Mouse (Mus musculus): ENCODE data around the gene Ubtf. TPM values are rescaled to one million over a fixed set of nuclear protein-coding genes. Genes with fewer than 3 reads are reported as not detected.

The Ubtf gene
- polyA plus RNA-seq, 1 experiment from 2014 or later = 78.2 TPM

- Histone ChIP-seq H3K27me3 (no peaks in the 10 kb centered on the region), H3K27ac (replicated peaks) (no peak overlapping the region), H3K4me1 (replicated peaks) (no peaks in the 10 kb centered on the region; the same call in 1 of the 2 replicates), H3K9me3 (no peaks in the 10 kb centered on the region), H3K36me3 (no peaks in the 10 kb centered on the region), H3K4me3 (no peak overlapping the region), H3K9ac (peak overlapping the region; percentile 41; the same call in 1 of the 2 replicates), H3K4me2 (no peak overlapping the region)
- 53% methylated on average over 12 of the region's 12 CpGs for WGBS
- no peak for ATAC-seq (ENCODE audit: low read depth)
These were observed 23.2 kb upstream of the Ubtf start for GRCm38 (mm10) chr11:102342742-102343141.

GRCm38 (mm10) chr11:102341101-102341500 is 21.6 kb upstream of the Ubtf start:
- H3K27me3 ChIP-seq = no peaks in the 10 kb centered on the region
- no peak overlapping the region for H3K9ac ChIP-seq
- 90% methylated on average over 4 of the region's 4 CpGs for whole genome bisulfite sequencing
- no peaks in the 10 kb centered on the region; the same call in 1 of the 2 replicates for H3K4me1 ChIP-seq (replicated peaks)
- no peak for ATAC-seq (ENCODE audit: low read depth)
- no peak overlapping the region for H3K4me3 ChIP-seq
- H3K4me2 ChIP-seq = no peak overlapping the region
- H3K9me3 ChIP-seq = no peaks in the 10 kb centered on the region
- no peak overlapping the region for H3K27ac ChIP-seq (replicated peaks)
- no peaks in the 10 kb centered on the region for H3K36me3 ChIP-seq

DNA sequence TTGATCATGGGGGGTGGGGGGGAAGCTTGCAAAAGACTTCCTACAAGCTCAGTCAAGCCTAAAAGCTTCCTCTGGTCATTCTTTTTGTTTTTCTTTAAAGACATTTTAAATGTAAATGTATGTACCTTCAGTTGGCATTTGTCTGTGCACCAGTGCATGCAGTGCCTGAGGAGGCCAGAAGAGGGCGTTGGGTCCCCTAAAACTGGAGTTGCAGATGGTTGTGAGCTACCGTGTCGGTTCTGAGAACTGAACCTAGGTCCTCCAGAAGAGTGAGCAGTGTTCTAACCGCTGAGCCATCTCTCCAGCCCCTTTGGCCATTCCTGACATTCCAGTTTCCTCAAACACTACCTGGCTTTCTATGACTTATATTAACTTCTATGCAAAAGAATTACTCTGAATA is 20.1 kb upstream of the Ubtf start:
- Histone ChIP-seq H3K36me3 (no peaks in the 10 kb centered on the region), H3K4me3 (no peak overlapping the region), H3K27me3 (no peaks in the 10 kb centered on the region), H3K9me3 (no peaks in the 10 kb centered on the region), H3K9ac (no peak overlapping the region), H3K4me1 (replicated peaks) (peaks cover 7% of the 10 kb centered on the region), H3K4me2 (no peak overlapping the region), H3K27ac (replicated peaks) (no peak overlapping the region)
- no peak for ATAC-seq (ENCODE audit: low read depth)
- WGBS = 61% methylated on average over 4 of the region's 4 CpGs

DNA sequence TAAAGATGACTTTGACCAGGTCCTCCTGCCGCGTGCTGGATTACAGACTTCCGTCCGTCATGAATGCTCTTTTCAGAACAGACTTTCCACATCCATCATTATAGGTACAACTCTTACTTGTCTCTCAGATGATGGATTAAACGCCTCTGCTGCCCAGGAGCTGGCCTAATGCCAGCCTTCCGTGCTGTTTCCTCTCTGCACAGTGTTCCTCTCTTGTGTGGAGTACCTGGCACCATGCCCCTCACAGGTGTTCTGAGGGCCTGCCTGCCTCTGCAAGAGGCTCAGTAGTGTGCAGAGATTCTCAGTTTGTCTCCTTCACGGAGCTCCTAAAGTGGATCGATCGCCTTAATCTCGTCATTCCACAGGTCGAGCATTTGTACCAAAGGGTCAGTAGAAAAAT is 19.7 kb upstream of the Ubtf start:
- no peak overlapping the region for H3K27ac ChIP-seq (replicated peaks)
- ATAC-seq (ENCODE audit: low read depth) = no peak
- H3K4me1 ChIP-seq (replicated peaks) = peaks cover 7% of the 10 kb centered on the region
- H3K4me2 ChIP-seq = no peak overlapping the region
- H3K27me3 ChIP-seq = no peaks in the 10 kb centered on the region
- no peaks in the 10 kb centered on the region for H3K9me3 ChIP-seq
- no peaks in the 10 kb centered on the region for H3K36me3 ChIP-seq
- H3K4me3 ChIP-seq = no peak overlapping the region
- 83% methylated on average over 11 of the region's 11 CpGs for WGBS
- no peak overlapping the region for H3K9ac ChIP-seq

DNA sequence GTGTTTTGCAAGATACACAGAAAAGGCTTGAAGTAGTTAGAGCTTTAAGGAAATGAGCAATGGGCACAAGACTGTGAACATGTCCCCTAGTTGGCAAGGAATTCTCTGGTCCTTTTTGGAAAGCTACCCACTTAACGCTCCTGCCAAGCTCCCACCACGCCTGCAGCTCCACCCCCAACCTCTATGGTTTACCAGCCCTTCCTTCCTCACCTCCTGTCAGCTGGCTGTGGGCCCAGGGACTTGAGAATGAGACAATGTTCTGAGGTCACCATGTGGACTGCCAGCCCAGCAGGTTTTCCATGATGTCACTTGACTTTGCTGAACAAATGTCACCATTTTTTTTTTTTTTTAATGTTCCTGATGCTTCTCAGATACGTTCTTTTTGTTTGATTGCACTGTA is 19.0 kb upstream of the Ubtf start:
- 27% methylated on average over 3 of the region's 3 CpGs for WGBS
- Histone ChIP-seq H3K27ac (replicated peaks) (no peak overlapping the region), H3K4me2 (no peak overlapping the region), H3K9ac (no peak overlapping the region), H3K27me3 (no peaks in the 10 kb centered on the region), H3K4me1 (replicated peaks) (peaks cover 7% of the 10 kb centered on the region), H3K4me3 (no peak overlapping the region), H3K9me3 (no peaks in the 10 kb centered on the region), H3K36me3 (no peaks in the 10 kb centered on the region)
- no peak for ATAC-seq (ENCODE audit: low read depth)

GRCm38 (mm10) chr11:102337921-102338320 is 18.4 kb upstream of the Ubtf start:
- Histone ChIP-seq H3K36me3 (no peaks in the 10 kb centered on the region), H3K4me3 (no peak overlapping the region), H3K27me3 (no peaks in the 10 kb centered on the region), H3K27ac (replicated peaks) (no peak overlapping the region), H3K9ac (no peak overlapping the region), H3K4me2 (no peak overlapping the region), H3K9me3 (no peaks in the 10 kb centered on the region), H3K4me1 (replicated peaks) (peaks cover 7% of the 10 kb centered on the region)
- 30% methylated on average over 1 of the region's 1 CpGs for WGBS
- no peak for ATAC-seq (ENCODE audit: low read depth)

- 88% methylated on average over 1 of the region's 1 CpGs for WGBS
- H3K9me3 ChIP-seq = no peaks in the 10 kb centered on the region
- no peaks in the 10 kb centered on the region for H3K36me3 ChIP-seq
- ATAC-seq (ENCODE audit: low read depth) = no peak
- no peak overlapping the region for H3K4me2 ChIP-seq
- peaks cover 7% of the 10 kb centered on the region for H3K4me1 ChIP-seq (replicated peaks)
- no peaks in the 10 kb centered on the region for H3K27me3 ChIP-seq
- no peak overlapping the region for H3K27ac ChIP-seq (replicated peaks)
- no peak overlapping the region for H3K4me3 ChIP-seq
- H3K9ac ChIP-seq = no peak overlapping the region
These were observed 16.6 kb upstream of the Ubtf start for GRCm38 (mm10) chr11:102336191-102336590.

GRCm38 (mm10) chr11:102334973-102335700 is 15.6 kb upstream of the Ubtf start:
- Histone ChIP-seq H3K4me2 (no peak overlapping the region), H3K27ac (replicated peaks) (0 out of 2 replicates have a peak overlapping the region, but pooled peaks have one; percentile 38), H3K27me3 (no peaks in the 10 kb centered on the region), H3K9me3 (no peaks in the 10 kb centered on the region), H3K36me3 (no peaks in the 10 kb centered on the region), H3K4me1 (replicated peaks) (peaks cover 7% of the 10 kb centered on the region), H3K9ac (no peak overlapping the region), H3K4me3 (no peak overlapping the region)
- WGBS = 36% methylated on average over 9 of the region's 9 CpGs
- ATAC-seq (ENCODE audit: low read depth) = no peak

GRCm38 (mm10) chr11:102334010-102334409 is 14.5 kb upstream of the Ubtf start:
- H3K9me3 ChIP-seq = no peaks in the 10 kb centered on the region
- no peaks in the 10 kb centered on the region for H3K36me3 ChIP-seq
- no peak overlapping the region for H3K9ac ChIP-seq
- no peak overlapping the region for H3K27ac ChIP-seq (replicated peaks)
- ATAC-seq (ENCODE audit: low read depth) = no peak
- 69% methylated on average over 4 of the region's 4 CpGs for WGBS
- H3K27me3 ChIP-seq = no peaks in the 10 kb centered on the region
- H3K4me2 ChIP-seq = no peak overlapping the region
- peaks cover 7% of the 10 kb centered on the region for H3K4me1 ChIP-seq (replicated peaks)
- no peak overlapping the region for H3K4me3 ChIP-seq

DNA sequence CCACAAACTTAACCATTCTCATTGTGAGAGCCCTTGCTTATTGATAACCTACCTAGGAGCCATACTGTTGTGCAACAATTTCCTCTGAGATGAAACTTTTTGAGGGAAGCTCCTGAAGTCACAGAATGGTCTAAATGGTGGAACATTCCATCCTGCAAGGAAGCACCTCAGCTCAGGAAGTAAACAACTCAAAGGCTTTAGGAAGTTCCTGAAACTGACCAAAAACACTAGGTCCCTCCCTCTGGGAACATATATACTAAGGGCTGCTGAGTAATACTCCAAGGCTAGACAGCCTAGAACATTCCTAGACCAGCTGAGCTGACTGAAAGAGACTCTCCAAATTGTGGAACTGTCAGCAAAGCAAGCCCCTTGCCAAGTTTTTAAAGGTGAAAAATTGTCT is 13.5 kb upstream of the Ubtf start:
- Histone ChIP-seq H3K36me3 (no peaks in the 10 kb centered on the region), H3K4me2 (no peak overlapping the region), H3K27ac (replicated peaks) (no peak overlapping the region), H3K9me3 (no peaks in the 10 kb centered on the region), H3K4me1 (replicated peaks) (peaks cover 7% of the 10 kb centered on the region), H3K9ac (no peak overlapping the region), H3K27me3 (no peaks in the 10 kb centered on the region), H3K4me3 (no peak overlapping the region)
- ATAC-seq (ENCODE audit: low read depth) = no peak

- no peak for ATAC-seq (ENCODE audit: low read depth)
- no peak overlapping the region for H3K27ac ChIP-seq (replicated peaks)
- WGBS = 55% methylated on average over 4 of the region's 4 CpGs
These were observed 12.3 kb upstream of the Ubtf start for GRCm38 (mm10) chr11:102331806-102332205.

GRCm38 (mm10) chr11:102330039-102330438 is 10.5 kb upstream of the Ubtf start:
- Histone ChIP-seq H3K27me3 (no peaks in the 10 kb centered on the region), H3K9me3 (no peaks in the 10 kb centered on the region), H3K4me2 (no peak overlapping the region), H3K9ac (no peak overlapping the region), H3K27ac (replicated peaks) (no peak overlapping the region), H3K4me3 (no peak overlapping the region), H3K4me1 (replicated peaks) (peaks cover 2% of the 10 kb centered on the region), H3K36me3 (no peaks in the 10 kb centered on the region)
- ATAC-seq (ENCODE audit: low read depth) = no peak
- WGBS = 77% methylated on average over 3 of the region's 3 CpGs

More at GRCm38 (mm10) chr11:102331806-102332205, 12.3 kb upstream of the Ubtf start:
- H3K36me3 ChIP-seq = no peaks in the 10 kb centered on the region
- H3K27me3 ChIP-seq = no peaks in the 10 kb centered on the region
- H3K9ac ChIP-seq = no peak overlapping the region
- H3K9me3 ChIP-seq = no peaks in the 10 kb centered on the region
- no peak overlapping the region for H3K4me2 ChIP-seq
- no peak overlapping the region for H3K4me3 ChIP-seq
- peaks cover 7% of the 10 kb centered on the region for H3K4me1 ChIP-seq (replicated peaks)

DNA sequence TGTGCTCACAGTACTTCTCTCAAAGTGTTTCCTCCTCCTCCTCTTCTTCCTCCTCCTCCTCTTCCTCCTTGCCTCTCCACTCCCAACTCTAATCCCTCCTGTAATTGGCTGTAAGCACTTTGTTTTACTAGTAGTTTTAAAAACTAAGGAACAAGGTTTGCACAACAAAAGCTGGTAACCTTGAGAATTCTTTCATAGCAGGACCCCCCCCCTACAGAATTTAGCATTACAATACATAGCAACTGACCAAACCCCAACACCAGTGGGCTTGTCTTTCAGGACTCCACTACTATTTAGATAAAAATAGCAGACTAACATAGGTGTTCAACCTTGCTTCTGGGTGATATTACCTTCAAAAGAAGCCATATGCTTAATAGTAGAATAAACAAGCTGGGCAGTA is 10.0 kb upstream of the Ubtf start:
- no peak for ATAC-seq (ENCODE audit: low read depth)
- Histone ChIP-seq H3K4me2 (no peak overlapping the region), H3K9ac (no peak overlapping the region), H3K27me3 (no peaks in the 10 kb centered on the region), H3K36me3 (no peaks in the 10 kb centered on the region), H3K4me1 (replicated peaks) (no peaks in the 10 kb centered on the region), H3K4me3 (no peak overlapping the region), H3K9me3 (no peaks in the 10 kb centered on the region), H3K27ac (replicated peaks) (no peak overlapping the region)
